Mouse (Mus musculus) embryo, embryonic 11.5 days (tissue): ENCODE data around the gene C1qtnf1.
A peak's percentile ranks its signal among the peaks of the same experiment; 100 is the strongest.

Experiments used
- DNase-seq: peaks from one replicate; pipeline ENCODE4 v3.0.0-alpha.2; 2012; ENCODE audit warnings: low read depth, low spot score

Gene C1qtnf1

GRCm38 (mm10) chr11:118434093-118434492, 6.1 kb downstream of the C1qtnf1 start:
- no peak for DNase-seq

DNA sequence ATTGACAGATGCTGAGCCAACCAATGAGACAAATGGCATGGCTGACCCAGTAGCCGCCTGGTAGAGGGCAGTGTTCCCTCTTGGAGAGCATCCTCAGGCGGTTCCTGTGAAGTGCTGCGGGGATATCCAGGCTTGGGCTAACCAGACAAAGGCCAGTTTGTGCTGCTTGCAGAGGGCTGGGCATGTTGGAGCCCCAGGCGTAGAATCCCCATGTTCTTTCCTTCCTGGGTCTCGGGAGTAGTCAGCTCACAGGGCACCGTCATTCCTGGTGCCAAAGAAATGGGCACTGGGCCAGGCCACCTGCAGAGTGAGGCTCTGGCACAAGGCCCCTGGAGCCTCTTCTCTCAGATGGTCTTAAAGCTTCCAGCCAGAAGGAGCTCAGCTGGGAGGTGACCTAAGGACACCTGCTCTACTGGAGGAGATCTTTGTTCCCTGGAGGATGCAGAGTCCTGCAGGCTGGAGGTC, 8.5 kb downstream of the C1qtnf1 start:
- no peak for DNase-seq

- DNase-seq = no peak
Measured at GRCm38 (mm10) chr11:118438665-118439414, 10.8 kb downstream of the C1qtnf1 start.

GRCm38 (mm10) chr11:118442691-118443090, 14.7 kb downstream of the C1qtnf1 start:
- no peak for DNase-seq

- no peak for DNase-seq
Measured at GRCm38 (mm10) chr11:118443201-118443970, 15.4 kb downstream of the C1qtnf1 start.

GRCm38 (mm10) chr11:118445843-118446242, 17.8 kb downstream of the C1qtnf1 start:
- peak; percentile 76 for DNase-seq

DNA sequence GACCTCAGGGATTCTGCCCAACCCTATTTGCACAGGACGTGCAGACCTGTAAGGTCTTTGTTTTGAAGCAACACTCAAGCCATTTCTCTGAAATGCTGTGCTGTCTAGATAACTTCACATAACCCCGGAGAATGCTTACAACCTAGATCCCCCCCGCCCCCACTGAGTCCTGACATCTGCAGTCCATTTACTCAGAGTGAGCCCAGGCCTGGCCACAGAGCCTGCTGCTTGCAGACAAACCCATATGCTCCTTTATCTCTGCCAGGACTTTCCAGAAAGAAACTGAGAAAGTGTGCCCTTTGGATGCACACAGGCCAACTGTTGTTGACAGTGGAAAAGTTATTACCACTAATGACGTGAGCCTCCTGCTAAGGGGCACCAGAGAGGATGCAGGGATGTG, 19.3 kb downstream of the C1qtnf1 start:
- no peak for DNase-seq

DNA sequence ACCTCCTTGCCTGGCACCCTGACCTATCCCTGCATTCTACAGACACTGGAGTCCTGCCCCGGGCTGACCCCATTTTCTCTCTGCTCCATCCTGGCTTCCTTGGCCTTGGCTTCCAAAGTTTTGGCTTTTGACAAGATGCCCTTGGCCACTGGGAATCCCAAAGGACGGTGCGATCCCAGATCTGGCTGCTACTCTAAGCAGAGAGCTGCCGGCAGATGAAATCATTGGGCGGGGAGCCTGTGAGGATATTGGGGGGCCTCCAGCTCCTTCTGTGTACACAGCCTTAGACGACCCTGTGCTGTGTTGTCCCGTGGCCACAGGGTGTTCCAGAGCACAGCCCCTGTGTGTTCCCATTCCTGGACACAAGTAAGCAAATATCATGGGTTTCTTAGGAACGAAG, 20.4 kb downstream of the C1qtnf1 start:
- DNase-seq = no peak

DNA sequence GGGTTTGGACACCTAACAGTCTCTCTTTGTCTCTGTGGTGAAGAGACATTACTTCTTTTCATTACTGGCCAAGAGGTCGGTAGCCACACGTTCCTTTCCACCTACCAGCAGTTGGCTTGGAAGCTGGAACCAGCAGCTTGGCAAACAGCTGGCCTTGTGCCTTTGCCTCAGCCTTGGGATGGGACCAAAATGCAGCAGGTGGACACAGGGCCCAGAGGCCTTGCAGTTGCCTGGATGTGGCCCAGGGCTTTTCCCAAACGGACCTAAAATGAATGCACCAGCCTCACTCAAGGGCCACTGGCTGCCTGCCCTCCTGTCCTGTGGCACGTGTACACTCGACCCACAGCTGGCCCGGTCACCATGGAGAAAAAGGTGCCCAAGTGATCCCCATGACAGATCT, 23.2 kb downstream of the C1qtnf1 start:
- no peak for DNase-seq

- DNase-seq = no peak
Measured at GRCm38 (mm10) chr11:118452955-118453354, 25.0 kb downstream of the C1qtnf1 start.

DNA sequence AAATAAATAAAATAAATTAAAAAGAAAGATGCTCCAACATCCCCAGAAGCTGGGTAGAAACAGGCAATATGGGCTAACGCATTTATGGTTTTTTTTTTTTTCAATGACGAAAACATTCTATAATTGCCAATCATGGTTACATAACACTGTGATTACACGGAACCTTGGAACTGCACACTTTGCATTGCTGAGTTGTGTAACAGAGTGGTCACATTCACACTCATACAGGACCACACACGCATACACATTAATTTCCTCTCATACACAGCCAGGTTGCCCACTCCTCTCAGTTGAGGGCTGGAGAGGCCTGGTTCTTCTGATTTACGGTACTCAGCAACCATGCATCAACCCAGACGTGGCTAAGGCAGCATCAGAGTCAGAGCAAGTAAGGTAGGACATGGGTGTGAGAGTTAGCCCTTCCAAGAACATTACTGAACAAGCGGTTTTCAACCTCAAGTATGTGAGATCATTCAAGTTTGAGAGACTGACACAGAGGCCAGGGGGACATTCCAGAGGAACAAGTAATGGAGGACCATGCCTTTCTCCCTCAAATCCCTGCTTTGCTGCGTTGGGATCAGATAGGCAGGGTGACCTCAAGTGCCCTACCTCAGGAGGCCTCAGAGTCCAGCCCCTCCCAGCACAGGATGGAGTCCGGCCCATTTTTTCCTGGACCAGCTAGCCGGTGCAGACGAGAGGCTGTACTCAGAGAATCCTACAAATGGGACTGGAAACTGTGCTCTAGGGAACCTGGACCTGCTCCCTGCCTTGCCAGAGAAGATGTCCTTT, 26.1 kb downstream of the C1qtnf1 start:
- no peak for DNase-seq

- no peak for DNase-seq
Measured at GRCm38 (mm10) chr11:118455788-118456187, 27.8 kb downstream of the C1qtnf1 start.

DNA sequence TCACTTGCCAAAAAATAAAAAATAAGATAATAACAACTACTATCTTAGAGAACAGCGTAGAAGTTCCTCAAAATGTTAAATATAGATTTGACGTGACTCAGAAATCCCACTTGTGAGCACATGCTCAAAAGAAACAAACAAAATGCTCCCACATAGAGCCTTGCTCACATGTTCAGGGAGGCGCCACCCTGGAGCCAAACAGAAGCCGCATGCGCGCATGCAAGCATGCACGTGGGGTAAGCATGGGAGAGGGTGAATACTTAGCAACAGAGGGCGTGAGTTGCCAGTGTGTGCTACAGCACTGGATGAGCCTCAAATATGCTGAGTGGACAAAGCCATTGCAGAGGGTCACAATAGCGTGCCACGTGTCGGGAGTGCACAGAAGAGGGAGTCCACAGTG, 28.9 kb downstream of the C1qtnf1 start:
- no peak for DNase-seq

DNA sequence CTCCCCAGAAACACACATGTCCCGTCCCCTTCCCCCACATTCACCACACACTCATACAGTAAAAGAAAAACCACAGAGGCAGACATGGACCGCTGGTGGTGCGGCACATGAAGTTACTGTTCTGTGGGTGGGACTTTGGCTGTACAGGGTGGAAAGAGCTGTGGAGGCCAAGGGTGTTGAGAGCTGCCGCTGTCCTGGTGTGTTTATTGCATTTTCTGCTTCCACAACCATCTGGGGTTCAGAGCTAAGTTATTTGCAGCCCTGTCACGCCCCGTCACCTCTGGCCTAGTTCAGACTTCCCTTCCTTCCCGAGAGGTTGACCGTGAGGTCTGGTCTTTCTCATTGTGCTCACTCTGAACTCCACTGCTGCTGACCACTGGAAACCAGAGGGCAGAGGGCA, 31.0 kb downstream of the C1qtnf1 start:
- no peak for DNase-seq

DNA sequence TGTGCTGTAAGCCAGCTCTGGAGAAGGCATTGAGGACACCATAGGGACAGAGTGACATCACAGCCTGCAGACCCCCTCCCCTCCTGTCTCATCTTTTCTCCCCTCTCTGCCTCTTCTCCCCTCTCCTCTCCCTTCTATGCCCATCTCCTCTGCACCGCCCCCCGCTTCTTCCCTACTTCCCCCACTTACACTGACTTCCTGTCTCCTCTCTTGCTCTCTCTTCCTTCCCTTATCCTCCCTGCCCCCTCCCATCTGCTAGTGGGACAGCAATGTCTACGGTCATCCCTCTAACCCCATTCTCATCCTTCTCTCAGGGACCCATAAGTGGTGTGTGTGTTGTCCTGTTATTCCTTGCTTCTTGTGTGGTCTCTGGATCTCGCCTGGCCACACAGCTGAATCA, 31.5 kb downstream of the C1qtnf1 start:
- DNase-seq = no peak

DNA sequence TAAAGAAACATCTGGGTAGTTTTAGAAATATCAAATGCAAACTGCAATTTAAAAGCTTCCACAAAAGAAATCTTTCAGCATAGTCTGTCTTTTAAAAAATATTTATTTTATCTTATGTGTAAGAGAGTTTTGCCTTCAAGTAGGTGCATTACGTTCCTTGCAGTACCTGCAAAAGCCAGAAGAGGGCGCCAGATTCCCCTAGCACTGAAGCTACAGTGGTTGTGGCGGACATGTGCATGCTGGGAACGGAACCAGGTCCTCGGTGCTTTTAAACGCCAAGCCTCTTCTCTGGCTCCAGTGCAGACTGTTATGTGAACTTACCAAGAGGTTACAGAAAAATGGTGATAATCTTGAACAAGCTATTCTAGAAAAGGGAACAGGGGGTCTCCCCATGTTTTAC, 32.3 kb downstream of the C1qtnf1 start:
- no peak for DNase-seq

DNA sequence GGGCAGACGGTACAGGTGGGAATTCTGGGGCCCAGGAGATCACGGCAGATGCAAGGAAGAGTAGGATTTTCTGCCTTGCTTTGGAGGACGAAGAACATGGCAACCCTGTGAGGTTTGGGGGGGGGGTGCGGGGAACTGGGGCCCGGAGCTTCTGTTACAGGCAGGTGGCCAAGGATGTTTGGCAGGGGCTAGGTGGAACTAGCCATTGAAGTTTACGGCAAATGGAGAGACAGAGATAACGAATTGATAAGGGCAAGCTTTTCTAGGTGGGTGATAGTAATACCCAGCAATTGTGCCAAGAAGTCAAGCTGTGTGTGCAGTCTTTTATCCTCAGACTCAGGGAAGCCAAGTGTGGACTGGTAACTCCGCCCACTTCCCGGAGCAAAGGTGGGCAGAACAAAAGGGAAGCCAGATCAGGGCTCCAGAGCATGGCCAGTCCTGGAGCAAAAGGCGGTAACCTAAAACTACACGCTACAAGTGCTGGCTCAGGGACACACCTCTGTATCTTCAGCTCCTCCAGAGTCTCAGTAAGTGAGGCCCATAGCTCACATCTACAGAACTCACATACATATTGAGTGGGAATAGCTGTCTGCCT, 39.5 kb downstream of the C1qtnf1 start:
- DNase-seq = no peak

DNA sequence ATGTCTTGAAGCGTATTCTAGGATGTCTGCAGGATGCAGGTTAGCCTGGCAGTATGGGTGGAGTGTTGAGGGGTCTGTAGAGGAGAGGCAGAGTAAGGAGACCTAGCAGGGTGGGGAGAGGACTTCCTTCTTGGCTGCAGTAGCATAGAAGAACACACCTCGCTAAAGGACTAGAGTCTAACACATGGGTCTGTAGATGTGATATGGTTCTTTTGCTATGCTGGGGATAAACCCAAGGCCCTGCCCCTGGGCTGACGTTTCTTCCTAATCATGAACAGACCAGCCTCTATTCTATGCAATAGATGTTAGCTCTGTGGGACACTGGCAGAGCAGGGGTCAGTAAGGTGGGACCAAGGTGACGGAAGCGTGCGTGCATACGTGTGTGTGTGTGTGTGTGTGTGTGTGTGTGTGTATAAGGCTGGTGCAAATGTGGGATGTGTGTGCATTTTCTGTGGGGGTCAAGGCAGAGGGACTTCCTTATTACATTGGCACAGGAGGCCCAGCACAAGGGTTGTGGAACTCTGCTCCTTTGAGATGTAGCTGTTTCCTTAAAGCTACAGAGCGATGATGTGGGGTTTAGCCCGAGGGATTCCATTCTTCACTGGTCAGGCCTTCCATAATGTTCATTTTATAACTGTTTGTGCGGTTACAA, 41.6 kb downstream of the C1qtnf1 start:
- no peak for DNase-seq

GRCm38 (mm10) chr11:118470234-118470966, 42.4 kb downstream of the C1qtnf1 start:
- no peak for DNase-seq

DNA sequence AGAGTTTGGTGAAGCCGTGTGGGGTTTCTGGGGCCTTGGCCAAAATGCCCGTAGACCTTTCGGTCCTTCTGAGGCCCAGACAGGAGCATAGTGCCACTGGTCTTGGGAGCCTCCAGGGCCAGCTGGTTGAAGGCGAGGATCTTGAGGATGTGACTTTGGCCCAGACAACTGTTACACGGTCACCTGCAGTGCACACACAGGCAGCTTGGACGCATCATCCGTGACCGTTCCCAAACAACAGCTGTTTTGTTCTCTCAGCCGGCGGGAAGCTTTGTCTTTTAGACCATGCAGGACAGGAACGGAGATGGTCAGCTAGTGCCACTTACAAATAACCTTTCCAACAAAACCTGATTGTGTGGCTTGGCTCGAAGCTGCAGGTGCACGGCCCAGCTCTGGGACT, 43.7 kb downstream of the C1qtnf1 start:
- DNase-seq = no peak

DNA sequence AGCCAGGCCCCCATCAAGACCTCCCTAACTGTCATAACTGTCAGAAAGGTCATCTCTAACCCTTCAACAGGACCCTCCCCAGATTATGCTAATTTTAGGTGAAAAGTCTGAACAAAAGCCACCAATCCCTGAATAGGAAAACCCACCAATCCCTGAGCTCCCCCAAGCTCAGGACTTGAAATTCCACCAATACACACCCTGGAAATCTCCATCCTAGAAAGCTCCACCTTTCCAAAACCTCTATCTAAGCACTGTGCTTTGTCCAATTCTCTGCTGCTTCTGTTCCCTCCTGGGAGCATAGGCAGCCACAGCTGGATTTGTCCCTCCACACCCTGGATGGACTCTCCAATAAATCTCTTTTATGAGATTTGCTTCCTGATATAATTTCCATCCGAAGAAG, 45.2 kb downstream of the C1qtnf1 start:
- DNase-seq = no peak
